Mouse (Mus musculus) G1E-ER4 (cell line): Measurements from ENCODE around the gene Fat4. TPM values are rescaled to one million over a fixed set of nuclear protein-coding genes. Genes with fewer than 3 reads are reported as not detected.

ENCODE experiments used
- GATA1 ChIP-seq: IDR thresholded peaks from one replicate; pipeline ENCODE4 v1.8.0; 2012; ENCODE audit warnings: low read length, inconsistent platforms
- polyA plus RNA-seq: library from polyadenylated mRNA; stranded (reverse); fragments of >175 nt; gene quantifications from 2 replicates; pipeline ENCODE4 v1.2.3, GENCODE M21; 2012

Fat4 gene
- not detected in 2 replicates for polyA plus RNA-seq

- no peak for TF ChIP-seq GATA1
These were observed at the start of gene Fat4 for GRCm38 (mm10) chr3:38886890-38887355. Gene Fat4, plus strand, starts transcription at chr3:38886940.

GRCm38 (mm10) chr3:38839438-38839837 lies 47.3 kb upstream of the Fat4 start:
- no peak for TF ChIP-seq GATA1

GRCm38 (mm10) chr3:38843000-38843538 lies 43.7 kb upstream of the Fat4 start:
- no peak for TF ChIP-seq GATA1

GRCm38 (mm10) chr3:38846602-38847382 lies 39.9 kb upstream of the Fat4 start:
- no peak for TF ChIP-seq GATA1

- no peak for TF ChIP-seq GATA1
These were observed 37.7 kb upstream of the Fat4 start for GRCm38 (mm10) chr3:38849077-38849476.

GRCm38 (mm10) chr3:38849536-38849935 lies 37.2 kb upstream of the Fat4 start:
- TF ChIP-seq GATA1: no peak

- no peak for TF ChIP-seq GATA1
These were observed 33.1 kb upstream of the Fat4 start for GRCm38 (mm10) chr3:38853650-38854049.

- no peak for TF ChIP-seq GATA1
These were observed 26.1 kb upstream of the Fat4 start for GRCm38 (mm10) chr3:38860683-38861082.

GRCm38 (mm10) chr3:38871291-38871690 lies 15.4 kb upstream of the Fat4 start:
- TF ChIP-seq GATA1: no peak

GRCm38 (mm10) chr3:38875872-38876271 lies 10.9 kb upstream of the Fat4 start:
- TF ChIP-seq GATA1: no peak

- no peak for TF ChIP-seq GATA1
These were observed 10.0 kb upstream of the Fat4 start for GRCm38 (mm10) chr3:38876706-38877105.

- TF ChIP-seq GATA1: no peak
These were observed 4.0 kb upstream of the Fat4 start for GRCm38 (mm10) chr3:38882778-38883177.

- no peak for TF ChIP-seq GATA1
These were observed 3.1 kb upstream of the Fat4 start for GRCm38 (mm10) chr3:38883676-38884075.

GRCm38 (mm10) chr3:38884276-38884675 lies 2.5 kb upstream of the Fat4 start:
- TF ChIP-seq GATA1: no peak

- no peak for TF ChIP-seq GATA1
These were observed 1.8 kb upstream of the Fat4 start for GRCm38 (mm10) chr3:38884919-38885418.

GRCm38 (mm10) chr3:38885481-38886001 lies 1.2 kb upstream of the Fat4 start:
- TF ChIP-seq GATA1: no peak
